Mouse (Mus musculus): ENCODE results near the gene Fen1. TPM values are rescaled to one million over a fixed set of nuclear protein-coding genes. Genes with fewer than 3 reads are reported as not detected.
A peak's percentile ranks its signal among the peaks of the same experiment; 100 is the strongest.

The Fen1 gene
- polyA plus RNA-seq, 1 experiment from 2014 or later, result 83.6 TPM

GRCm38 (mm10) chr19:10204616-10205001 is 640 bp upstream of the Fen1 start:
- ATAC-seq (ENCODE audit: insufficient read depth, low FRiP score), result 0 out of 2 replicates have a peak, but pooled peaks have one; percentile 10

GRCm38 (mm10) chr19:10203146-10203847 is 672 bp downstream of the Fen1 start:
- peak overlapping the region; percentile 84 for H3K4me2 ChIP-seq (ENCODE audit: low read depth, low read length)
- 1% methylated on average over 23 of the region's 23 CpGs for WGBS
- H3K27me3 ChIP-seq (ENCODE audit: control insufficient read depth, insufficient read depth, low read length), result no peaks in the 10 kb centered on the region
- peaks cover 16% of the 10 kb centered on the region; the same call in 1 of the 2 replicates for H3K36me3 ChIP-seq (ENCODE audit: control insufficient read depth, insufficient read depth, low read length)
- H3K27ac ChIP-seq (ENCODE audit: low read length), result peak overlapping the region; percentile 91
- no peak; the same call in 1 of the 2 replicates for ATAC-seq (ENCODE audit: insufficient read depth, low FRiP score)
- H3K9ac ChIP-seq (ENCODE audit: low read length), result peak overlapping the region; percentile 81
- no peaks in the 10 kb centered on the region for H3K9me3 ChIP-seq (replicated peaks; ENCODE audit: control insufficient read depth, low read length)
- H3K4me1 ChIP-seq (ENCODE audit: control insufficient read depth, insufficient read depth, low read length), result peaks cover 13% of the 10 kb centered on the region
- peak overlapping the region; percentile 60 for H3K4me3 ChIP-seq (replicated peaks; ENCODE audit: low read length)

More at GRCm38 (mm10) chr19:10204616-10205001, 640 bp upstream of the Fen1 start:
- H3K4me3 ChIP-seq (replicated peaks; ENCODE audit: low read length), result peak overlapping the region; percentile 60
- no peaks in the 10 kb centered on the region for H3K27me3 ChIP-seq (ENCODE audit: control insufficient read depth, insufficient read depth, low read length)
- peak overlapping the region; percentile 84 for H3K4me2 ChIP-seq (ENCODE audit: low read depth, low read length)
- H3K4me1 ChIP-seq (ENCODE audit: control insufficient read depth, insufficient read depth, low read length), result peaks cover 13% of the 10 kb centered on the region
- WGBS, result 2% methylated on average over 5 of the region's 5 CpGs
- H3K36me3 ChIP-seq (ENCODE audit: control insufficient read depth, insufficient read depth, low read length), result peaks cover 20% of the 10 kb centered on the region
- no peaks in the 10 kb centered on the region for H3K9me3 ChIP-seq (replicated peaks; ENCODE audit: control insufficient read depth, low read length)
- H3K9ac ChIP-seq (ENCODE audit: low read length), result peak overlapping the region; percentile 81
- peak overlapping the region; percentile 91 for H3K27ac ChIP-seq (ENCODE audit: low read length)

DNA sequence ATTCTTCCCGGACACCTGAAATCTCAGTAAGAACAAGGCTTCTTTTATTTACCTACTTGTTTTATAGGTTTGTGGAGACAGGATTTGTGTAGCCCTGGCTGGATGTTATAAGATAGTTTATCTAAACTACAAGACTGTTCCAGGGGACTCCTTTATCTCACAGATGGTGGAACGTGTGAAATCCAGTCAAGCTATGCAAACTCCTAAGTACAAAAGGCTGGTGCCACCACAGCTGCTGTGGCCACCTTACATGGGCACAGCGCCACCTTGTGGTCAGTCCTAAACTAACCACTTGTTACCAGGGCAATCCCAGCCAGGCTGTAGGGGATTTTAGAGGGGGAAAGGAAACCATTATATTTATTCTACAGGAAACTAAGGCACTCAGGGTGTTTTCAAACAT is 5.2 kb downstream of the Fen1 start:
- H3K27me3 ChIP-seq (ENCODE audit: control insufficient read depth, insufficient read depth, low read length), result no peaks in the 10 kb centered on the region
- H3K9ac ChIP-seq (ENCODE audit: low read length), result no peak overlapping the region
- no peak overlapping the region for H3K4me3 ChIP-seq (replicated peaks; ENCODE audit: low read length)
- H3K4me2 ChIP-seq (ENCODE audit: low read depth, low read length), result no peak overlapping the region
- peaks cover 9% of the 10 kb centered on the region for H3K4me1 ChIP-seq (ENCODE audit: control insufficient read depth, insufficient read depth, low read length)
- peak; percentile 39; the same call in 1 of the 2 replicates for ATAC-seq (ENCODE audit: insufficient read depth, low FRiP score)
- H3K36me3 ChIP-seq (ENCODE audit: control insufficient read depth, insufficient read depth, low read length), result peaks cover 16% of the 10 kb centered on the region; the same call in 1 of the 2 replicates
- H3K27ac ChIP-seq (ENCODE audit: low read length), result no peak overlapping the region
- no peaks in the 10 kb centered on the region for H3K9me3 ChIP-seq (replicated peaks; ENCODE audit: control insufficient read depth, low read length)
- WGBS, result 26% methylated on average over 3 of the region's 3 CpGs

GRCm38 (mm10) chr19:10198286-10198685 is 5.7 kb downstream of the Fen1 start:
- H3K9me3 ChIP-seq (replicated peaks; ENCODE audit: control insufficient read depth, low read length), result no peaks in the 10 kb centered on the region
- no peak overlapping the region for H3K4me3 ChIP-seq (replicated peaks; ENCODE audit: low read length)
- no peak overlapping the region for H3K4me2 ChIP-seq (ENCODE audit: low read depth, low read length)
- H3K27ac ChIP-seq (ENCODE audit: low read length), result no peak overlapping the region
- WGBS, result 75% methylated on average over 2 of the region's 2 CpGs
- H3K4me1 ChIP-seq (ENCODE audit: control insufficient read depth, insufficient read depth, low read length), result peaks cover 8% of the 10 kb centered on the region
- no peaks in the 10 kb centered on the region for H3K27me3 ChIP-seq (ENCODE audit: control insufficient read depth, insufficient read depth, low read length)
- no peak overlapping the region for H3K9ac ChIP-seq (ENCODE audit: low read length)
- H3K36me3 ChIP-seq (ENCODE audit: control insufficient read depth, insufficient read depth, low read length), result peaks cover 18% of the 10 kb centered on the region; the same call in 1 of the 2 replicates
- ATAC-seq (ENCODE audit: insufficient read depth, low FRiP score), result no peak

GRCm38 (mm10) chr19:10197130-10197529 is 6.8 kb downstream of the Fen1 start:
- Histone ChIP-seq H3K27ac (ENCODE audit: low read length) (no peak overlapping the region), H3K9me3 (replicated peaks; ENCODE audit: control insufficient read depth, low read length) (no peaks in the 10 kb centered on the region), H3K4me2 (ENCODE audit: low read depth, low read length) (no peak overlapping the region), H3K4me1 (ENCODE audit: control insufficient read depth, insufficient read depth, low read length) (no peaks in the 10 kb centered on the region), H3K27me3 (ENCODE audit: control insufficient read depth, insufficient read depth, low read length) (no peaks in the 10 kb centered on the region), H3K9ac (ENCODE audit: low read length) (no peak overlapping the region), H3K36me3 (ENCODE audit: control insufficient read depth, insufficient read depth, low read length) (peaks cover 18% of the 10 kb centered on the region; the same call in 1 of the 2 replicates), H3K4me3 (replicated peaks; ENCODE audit: low read length) (no peak overlapping the region)
- 80% methylated on average over 4 of the region's 4 CpGs for WGBS
- ATAC-seq (ENCODE audit: insufficient read depth, low FRiP score), result no peak

DNA sequence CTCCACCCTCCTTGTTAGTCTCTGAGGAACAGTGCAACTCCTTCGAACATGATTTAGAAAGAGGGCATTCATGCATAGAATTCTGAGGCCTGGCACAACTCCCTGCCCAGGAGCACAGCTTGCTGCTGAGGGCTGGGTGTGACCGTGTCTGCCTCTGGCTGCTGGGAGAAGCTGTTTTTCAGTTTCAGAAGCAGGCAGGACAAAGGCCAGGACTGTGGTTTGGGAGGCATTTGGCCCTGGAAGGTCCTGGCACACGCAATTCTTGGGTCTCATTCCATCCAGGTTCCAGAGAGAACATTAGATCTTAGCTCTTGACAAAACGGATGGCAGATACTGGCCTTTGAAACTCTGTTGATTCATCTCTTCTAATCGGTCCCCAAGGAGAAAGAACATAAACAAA is 8.7 kb downstream of the Fen1 start:
- Histone ChIP-seq H3K4me2 (ENCODE audit: low read depth, low read length) (no peak overlapping the region), H3K4me3 (replicated peaks; ENCODE audit: low read length) (no peak overlapping the region), H3K27me3 (ENCODE audit: control insufficient read depth, insufficient read depth, low read length) (no peaks in the 10 kb centered on the region), H3K4me1 (ENCODE audit: control insufficient read depth, insufficient read depth, low read length) (no peaks in the 10 kb centered on the region), H3K9ac (ENCODE audit: low read length) (no peak overlapping the region), H3K36me3 (ENCODE audit: control insufficient read depth, insufficient read depth, low read length) (peaks cover 11% of the 10 kb centered on the region; the same call in 1 of the 2 replicates), H3K27ac (ENCODE audit: low read length) (no peak overlapping the region), H3K9me3 (replicated peaks; ENCODE audit: control insufficient read depth, low read length) (no peaks in the 10 kb centered on the region)
- 63% methylated on average over 5 of the region's 5 CpGs for WGBS
- no peak for ATAC-seq (ENCODE audit: insufficient read depth, low FRiP score)

GRCm38 (mm10) chr19:10194337-10194736 is 9.6 kb downstream of the Fen1 start:
- no peaks in the 10 kb centered on the region for H3K4me1 ChIP-seq (ENCODE audit: control insufficient read depth, insufficient read depth, low read length)
- H3K27me3 ChIP-seq (ENCODE audit: control insufficient read depth, insufficient read depth, low read length), result no peaks in the 10 kb centered on the region
- peaks cover 9% of the 10 kb centered on the region; the same call in 1 of the 2 replicates for H3K36me3 ChIP-seq (ENCODE audit: control insufficient read depth, insufficient read depth, low read length)
- no peak overlapping the region for H3K4me3 ChIP-seq (replicated peaks; ENCODE audit: low read length)
- ATAC-seq (ENCODE audit: insufficient read depth, low FRiP score), result no peak
- H3K9ac ChIP-seq (ENCODE audit: low read length), result no peak overlapping the region
- no peak overlapping the region for H3K4me2 ChIP-seq (ENCODE audit: low read depth, low read length)
- no peaks in the 10 kb centered on the region for H3K9me3 ChIP-seq (replicated peaks; ENCODE audit: control insufficient read depth, low read length)
- 83% methylated on average over 11 of the region's 11 CpGs for WGBS
- no peak overlapping the region for H3K27ac ChIP-seq (ENCODE audit: low read length)

- Histone ChIP-seq H3K4me1 (ENCODE audit: control insufficient read depth, insufficient read depth, low read length) (no peaks in the 10 kb centered on the region), H3K9me3 (replicated peaks; ENCODE audit: control insufficient read depth, low read length) (no peaks in the 10 kb centered on the region), H3K27ac (ENCODE audit: low read length) (no peak overlapping the region), H3K4me3 (replicated peaks; ENCODE audit: low read length) (no peak overlapping the region), H3K4me2 (ENCODE audit: low read depth, low read length) (no peak overlapping the region), H3K9ac (ENCODE audit: low read length) (no peak overlapping the region), H3K27me3 (ENCODE audit: control insufficient read depth, insufficient read depth, low read length) (no peaks in the 10 kb centered on the region), H3K36me3 (ENCODE audit: control insufficient read depth, insufficient read depth, low read length) (peaks cover 26% of the 10 kb centered on the region)
- peak; percentile 34; the same call in 1 of the 2 replicates for ATAC-seq (ENCODE audit: insufficient read depth, low FRiP score)
- WGBS, result 59% methylated on average over 7 of the region's 7 CpGs
These were observed 12.6 kb downstream of the Fen1 start for GRCm38 (mm10) chr19:10191326-10191725.

DNA sequence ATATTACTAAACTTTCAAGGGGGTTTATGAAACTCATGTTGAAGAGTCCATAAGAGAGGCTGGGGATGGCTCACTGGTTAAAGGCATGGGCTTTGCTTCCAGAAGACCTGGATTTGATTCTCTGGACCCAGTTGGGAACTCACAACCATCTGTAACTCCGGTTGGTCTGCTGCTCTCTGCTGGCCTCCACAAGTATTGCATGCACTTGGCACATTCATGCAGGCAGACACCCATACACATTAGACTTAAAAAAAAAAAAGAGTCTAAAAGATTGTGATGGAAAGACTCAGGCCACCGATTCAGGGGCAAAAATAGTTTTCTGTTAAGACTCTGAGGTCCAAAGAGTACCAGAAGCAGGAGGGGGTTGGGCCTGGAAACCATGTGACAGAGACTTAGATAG is 13.2 kb downstream of the Fen1 start:
- Histone ChIP-seq H3K36me3 (ENCODE audit: control insufficient read depth, insufficient read depth, low read length) (peaks cover 24% of the 10 kb centered on the region), H3K4me3 (replicated peaks; ENCODE audit: low read length) (no peak overlapping the region), H3K4me1 (ENCODE audit: control insufficient read depth, insufficient read depth, low read length) (no peaks in the 10 kb centered on the region), H3K9ac (ENCODE audit: low read length) (no peak overlapping the region), H3K9me3 (replicated peaks; ENCODE audit: control insufficient read depth, low read length) (no peaks in the 10 kb centered on the region), H3K4me2 (ENCODE audit: low read depth, low read length) (no peak overlapping the region), H3K27me3 (ENCODE audit: control insufficient read depth, insufficient read depth, low read length) (no peaks in the 10 kb centered on the region), H3K27ac (ENCODE audit: low read length) (no peak overlapping the region)
- 46% methylated on average over 2 of the region's 2 CpGs for WGBS
- no peak for ATAC-seq (ENCODE audit: insufficient read depth, low FRiP score)

Data from stomach, embryonic 16.5 days (tissue).